Mouse (Mus musculus) MEL (cell line): Measurements from ENCODE around the gene Tbc1d14. TPM values are rescaled to one million over a fixed set of nuclear protein-coding genes. Genes with fewer than 3 reads are reported as not detected.

Source experiments
- DNase-seq: peaks from one replicate; pipeline ENCODE4 v3.0.0; 2011; ENCODE audit warnings: low read depth, low spot score
- H3K27ac ChIP-seq: 2 replicates; pipeline ENCODE4 v1.5.1; 2012; ENCODE audit warnings: low read depth, mild to moderate bottlenecking, control low read depth, low read length, moderate library complexity; ENCODE audit not compliant: control insufficient read depth
- H3K27me3 ChIP-seq, 2 experiments: fragments of 150-350 bp in 1 of 2; sonication (generic) in 1 of 2; 2 replicates each; pipeline ENCODE4 v1.6.1; 2012; ENCODE audit warnings: low read length in 2 of 2, mild to moderate bottlenecking in 2 of 2, improper control_type of control experiment in 1 of 2, moderate library complexity in 1 of 2; ENCODE audit not compliant: insufficient read depth in 2 of 2, control insufficient read depth in 1 of 2
- H3K36me3 ChIP-seq, 2 experiments: 2 replicates each; pipeline ENCODE4 v1.6.1; 2012 to 2014; ENCODE audit warnings: low read length in 2 of 2, improper control_type of control experiment in 1 of 2, inconsistent platforms in 1 of 2, mild to moderate bottlenecking in 1 of 2; ENCODE audit not compliant: insufficient read depth in 2 of 2, control insufficient read depth in 1 of 2
- H3K4me1 ChIP-seq, 2 experiments: fragments of 150-350 bp in 1 of 2; sonication (generic) in 1 of 2; 2 replicates each; pipeline ENCODE4 v1.6.1; 2012; ENCODE audit warnings: low read length in 2 of 2, improper control_type of control experiment in 1 of 2, mild to moderate bottlenecking in 1 of 2; ENCODE audit not compliant: insufficient read depth in 2 of 2, control insufficient read depth in 1 of 2
- H3K4me3 ChIP-seq, 2 experiments: fragments of 150-350 bp in 1 of 2; sonication (generic) in 1 of 2; 2 replicates each; pipeline ENCODE4 v1.5.1; 2012; ENCODE audit warnings: low read depth in 2 of 2, low read length in 2 of 2, mild to moderate bottlenecking in 2 of 2, moderate library complexity in 2 of 2, control low read depth in 1 of 2, improper control_type of control experiment in 1 of 2; ENCODE audit not compliant: control insufficient read depth in 1 of 2, insufficient read depth in 1 of 2
- H3K79me2 ChIP-seq: 2 replicates; pipeline ENCODE4 v1.6.1; 2012; ENCODE audit warnings: mild to moderate bottlenecking, low read length, moderate library complexity; ENCODE audit not compliant: control insufficient read depth, poor library complexity, insufficient read depth
- H3K9ac ChIP-seq: 2 replicates; pipeline ENCODE4 v1.6.1; 2012; ENCODE audit warnings: low read depth, mild to moderate bottlenecking, control low read depth, low read length, moderate library complexity; ENCODE audit not compliant: control insufficient read depth, poor library complexity, severe bottlenecking
- H3K9me3 ChIP-seq: fragments of 150-350 bp; sonication (generic); replicated peaks from 2 replicates; pipeline ENCODE4 v1.6.1; 2012; ENCODE audit warnings: mild to moderate bottlenecking, low read length, improper control_type of control experiment, moderate library complexity; ENCODE audit not compliant: insufficient read depth
- BHLHE40 ChIP-seq: IDR thresholded peaks from 2 replicates; pipeline ENCODE4 v1.6.1; 2012; ENCODE audit warnings: low read depth, mild to moderate bottlenecking, inconsistent platforms, low read length, improper control_type of control experiment, borderline replicate concordance
- CHD1 ChIP-seq: IDR thresholded peaks from 2 replicates; pipeline ENCODE4 v1.6.1; 2012; ENCODE audit warnings: low read depth, mild to moderate bottlenecking, inconsistent platforms, low read length, improper control_type of control experiment
- CHD2 ChIP-seq: IDR thresholded peaks from 2 replicates; pipeline ENCODE4 v1.6.1; 2011; ENCODE audit warnings: low read length, improper control_type of control experiment
- CTCF ChIP-seq, 3 experiments: IDR thresholded peaks in 2 of 3; conservative IDR thresholded peaks in 1 of 3; 2 replicates each; pipeline ENCODE4 v1.5.1; 2011 to 2012; ENCODE audit warnings: low read length in 3 of 3, low read depth in 2 of 3, mild to moderate bottlenecking in 2 of 3, improper control_type of control experiment in 1 of 3, inconsistent platforms in 1 of 3, mixed read lengths in 1 of 3, moderate library complexity in 1 of 3; ENCODE audit not compliant: control insufficient read depth in 1 of 3, insufficient read depth in 1 of 3, poor library complexity in 1 of 3, severe bottlenecking in 1 of 3
- ELF1 ChIP-seq: IDR thresholded peaks from 2 replicates; pipeline ENCODE4 v1.6.1; 2014; ENCODE audit warnings: low read depth, mild to moderate bottlenecking, inconsistent platforms, low read length, improper control_type of control experiment, moderate library complexity
- EP300 ChIP-seq, 2 experiments: IDR thresholded peaks; 2 replicates each; pipeline ENCODE4 v1.6.1; 2011; ENCODE audit warnings: improper control_type of control experiment in 2 of 2, low read length in 2 of 2, low read depth in 1 of 2, mild to moderate bottlenecking in 1 of 2
- ETS1 ChIP-seq: IDR thresholded peaks from 2 replicates; pipeline ENCODE4 v1.6.1; 2012; ENCODE audit warnings: low read depth, mild to moderate bottlenecking, inconsistent platforms, low read length, improper control_type of control experiment, moderate library complexity
- GABPA ChIP-seq: IDR thresholded peaks from 2 replicates; pipeline ENCODE4 v1.6.1; 2012; ENCODE audit warnings: low read depth, mild to moderate bottlenecking, inconsistent platforms, low read length, improper control_type of control experiment, moderate library complexity
- GATA1 ChIP-seq: IDR thresholded peaks from 2 replicates; pipeline ENCODE4 v1.6.1; 2011; ENCODE audit warnings: low read depth, low read length, improper control_type of control experiment
- HCFC1 ChIP-seq: IDR thresholded peaks from 2 replicates; pipeline ENCODE4 v1.6.1; 2012; ENCODE audit warnings: low read depth, mild to moderate bottlenecking, inconsistent platforms, low read length, improper control_type of control experiment, moderate library complexity
- JUND ChIP-seq: IDR thresholded peaks from 2 replicates; pipeline ENCODE4 v1.6.1; 2011; ENCODE audit warnings: low read depth, mild to moderate bottlenecking, improper control_type of control experiment, low read length
- KAT2A ChIP-seq: conservative IDR thresholded peaks from 2 replicates; pipeline ENCODE4 v1.6.1; 2012; ENCODE audit warnings: low read depth, low read length, improper control_type of control experiment, inconsistent platforms
- MAFK ChIP-seq: IDR thresholded peaks from 2 replicates; pipeline ENCODE4 v1.6.1; 2011; ENCODE audit warnings: low read depth, mild to moderate bottlenecking, low read length, improper control_type of control experiment, borderline replicate concordance
- MAX ChIP-seq: IDR thresholded peaks from 2 replicates; pipeline ENCODE4 v1.6.1; 2011; ENCODE audit warnings: low read length, improper control_type of control experiment
- MAZ ChIP-seq: IDR thresholded peaks from 2 replicates; pipeline ENCODE4 v1.6.1; 2012; ENCODE audit warnings: low read depth, mild to moderate bottlenecking, inconsistent platforms, low read length, improper control_type of control experiment
- MEF2A ChIP-seq: IDR thresholded peaks from 2 replicates; pipeline ENCODE4 v1.6.1; 2014; ENCODE audit warnings: low read depth, mild to moderate bottlenecking, inconsistent platforms, low read length, improper control_type of control experiment; ENCODE audit not compliant: poor library complexity, insufficient replicate concordance, severe bottlenecking; ENCODE audit errors: extremely low read depth
- MXI1 ChIP-seq: IDR thresholded peaks from 2 replicates; pipeline ENCODE4 v1.6.1; 2011; ENCODE audit warnings: mild to moderate bottlenecking, low read depth, low read length, improper control_type of control experiment
- MYB ChIP-seq: IDR thresholded peaks from 2 replicates; pipeline ENCODE4 v1.6.1; 2011; ENCODE audit warnings: mild to moderate bottlenecking, low read depth, low read length, improper control_type of control experiment
- MYC ChIP-seq: IDR thresholded peaks from 2 replicates; pipeline ENCODE4 v1.6.1; 2011; ENCODE audit warnings: low read depth, mild to moderate bottlenecking, low read length, improper control_type of control experiment, moderate library complexity
- NELFE ChIP-seq: IDR thresholded peaks from 2 replicates; pipeline ENCODE4 v1.6.1; 2011; ENCODE audit warnings: low read depth, low read length, improper control_type of control experiment
- NRF1 ChIP-seq: IDR thresholded peaks from 2 replicates; pipeline ENCODE4 v1.6.1; 2014; ENCODE audit warnings: low read depth, mild to moderate bottlenecking, inconsistent platforms, low read length, improper control_type of control experiment, moderate library complexity; ENCODE audit not compliant: poor library complexity, insufficient read depth, severe bottlenecking
- POLR2A ChIP-seq, 2 experiments: IDR thresholded peaks; 2 replicates each; pipeline ENCODE4 v1.6.1; 2011 to 2012; ENCODE audit warnings: low read length in 2 of 2, mild to moderate bottlenecking in 2 of 2, control low read depth in 1 of 2, improper control_type of control experiment in 1 of 2, low read depth in 1 of 2, moderate library complexity in 1 of 2; ENCODE audit not compliant: control insufficient read depth in 1 of 2, insufficient read depth in 1 of 2, poor library complexity in 1 of 2
- POLR2AphosphoS2 ChIP-seq: IDR thresholded peaks from 2 replicates; pipeline ENCODE4 v1.6.1; 2011; ENCODE audit warnings: low read length, improper control_type of control experiment
- POLR2AphosphoS5 ChIP-seq: IDR thresholded peaks from 2 replicates; pipeline ENCODE4 v1.6.1; 2012; ENCODE audit warnings: low read depth, borderline replicate concordance, mild to moderate bottlenecking, inconsistent platforms, low read length, moderate library complexity, mixed read lengths
- RAD21 ChIP-seq: IDR thresholded peaks from 2 replicates; pipeline ENCODE4 v1.6.1; 2011; ENCODE audit warnings: mild to moderate bottlenecking, low read depth, low read length, improper control_type of control experiment
- RCOR1 ChIP-seq: IDR thresholded peaks from 2 replicates; pipeline ENCODE4 v1.6.1; 2012; ENCODE audit warnings: low read depth, mild to moderate bottlenecking, inconsistent platforms, low read length, improper control_type of control experiment
- SIN3A ChIP-seq: IDR thresholded peaks from 2 replicates; pipeline ENCODE4 v1.6.1; 2012; ENCODE audit warnings: low read length, improper control_type of control experiment, inconsistent platforms
- SMC3 ChIP-seq: IDR thresholded peaks from 2 replicates; pipeline ENCODE4 v1.6.1; 2011; ENCODE audit warnings: low read depth, low read length, improper control_type of control experiment
- TAL1 ChIP-seq: IDR thresholded peaks from 2 replicates; pipeline ENCODE4 v1.6.1; 2012; ENCODE audit warnings: mild to moderate bottlenecking, inconsistent platforms, low read length, moderate library complexity, mixed read lengths
- TCF12 ChIP-seq: IDR thresholded peaks from 2 replicates; pipeline ENCODE4 v1.6.1; 2014; ENCODE audit warnings: low read depth, mild to moderate bottlenecking, inconsistent platforms, low read length, improper control_type of control experiment, moderate library complexity
- UBTF ChIP-seq: IDR thresholded peaks from 2 replicates; pipeline ENCODE4 v1.6.1; 2012; ENCODE audit warnings: low read depth, mild to moderate bottlenecking, inconsistent platforms, low read length, improper control_type of control experiment, moderate library complexity, borderline replicate concordance; ENCODE audit not compliant: insufficient read depth
- USF1 ChIP-seq: IDR thresholded peaks from 2 replicates; pipeline ENCODE4 v1.6.1; 2014; ENCODE audit warnings: low read depth, mild to moderate bottlenecking, inconsistent platforms, low read length, improper control_type of control experiment, moderate library complexity
- USF2 ChIP-seq, 2 experiments: IDR thresholded peaks; 2 replicates each; pipeline ENCODE4 v1.6.1; 2011 to 2012; ENCODE audit warnings: improper control_type of control experiment in 2 of 2, low read length in 2 of 2, borderline replicate concordance in 1 of 2, inconsistent platforms in 1 of 2, low read depth in 1 of 2, mild to moderate bottlenecking in 1 of 2; ENCODE audit not compliant: insufficient read depth in 1 of 2
- ZC3H11A ChIP-seq: IDR thresholded peaks from 2 replicates; pipeline ENCODE4 v1.6.1; 2012; ENCODE audit warnings: low read depth, mild to moderate bottlenecking, inconsistent platforms, low read length, improper control_type of control experiment
- ZKSCAN1 ChIP-seq: IDR thresholded peaks from 2 replicates; pipeline ENCODE4 v1.6.1; 2012; ENCODE audit warnings: low read depth, mild to moderate bottlenecking, inconsistent platforms, low read length, improper control_type of control experiment, moderate library complexity
- ZMIZ1 ChIP-seq: IDR thresholded peaks from 2 replicates; pipeline ENCODE4 v1.6.1; 2012; ENCODE audit warnings: low read depth, mild to moderate bottlenecking, inconsistent platforms, low read length, improper control_type of control experiment, moderate library complexity
- ZNF384 ChIP-seq: IDR thresholded peaks from 2 replicates; pipeline ENCODE4 v1.6.1; 2012; ENCODE audit warnings: low read depth, mild to moderate bottlenecking, inconsistent platforms, low read length, improper control_type of control experiment
- polyA plus RNA-seq, 2 experiments: library from polyadenylated mRNA; stranded (reverse) in 1 of 2; unstranded in 1 of 2; fragments of >175 nt in 1 of 2; fragments of >200 nt in 1 of 2; gene quantifications; 2 replicates each; pipeline versions ENCODE4 v1.2.1 to v1.2.4; 2012; ENCODE audit warnings: low replicate concordance in 2 of 2, low read depth in 1 of 2; ENCODE audit not compliant: insufficient read length in 2 of 2, insufficient read depth in 1 of 2, missing spikeins in 1 of 2
- total RNA-seq: library from RNA; depleted of rRNA; stranded (reverse); fragments of 300-350 nt; gene quantifications from 2 replicates; pipeline ENCODE4 v1.2.3, GENCODE M21; 2012

The Tbc1d14 gene
- total and polyA plus RNA-seq, 3 experiments, result 7.3 to 35.6 TPM; not detected in 1

DNA sequence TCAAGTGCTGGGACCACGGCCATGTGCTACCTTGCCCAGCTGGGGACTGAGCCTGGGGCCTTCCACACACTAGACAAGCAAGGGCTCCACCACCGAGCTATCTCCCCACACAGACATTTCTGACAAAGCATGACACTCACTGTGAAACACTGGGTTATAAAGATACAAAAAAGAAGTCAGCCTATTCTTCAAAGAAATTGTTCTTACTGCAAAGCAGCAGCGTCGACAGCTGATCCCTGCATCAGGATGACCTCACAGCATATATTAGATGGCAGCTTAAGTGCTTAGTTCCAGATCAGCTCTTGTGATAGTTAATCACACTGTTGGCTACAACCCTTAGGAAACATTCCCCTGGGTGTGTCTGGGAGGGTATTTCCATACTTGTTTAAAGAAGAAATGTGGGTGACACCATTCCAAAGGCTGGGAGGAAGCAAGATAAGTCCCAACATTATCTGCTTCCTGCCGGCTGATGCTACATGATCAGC, 69.8 kb downstream of the Tbc1d14 start:
- peak; percentile 81 for DNase-seq
- Histone ChIP-seq H3K79me2 (no peaks in the 10 kb centered on the region), H3K9ac (peak overlapping the region; percentile 16; the same call in 1 of the 2 replicates), H3K27me3 (no peaks in the 10 kb centered on the region), H3K36me3 (peaks cover 3 to 21% of the 10 kb centered on the region in 2 experiments), H3K27ac (peak overlapping the region; percentile 81), H3K4me3 (no peak overlapping the region), H3K9me3 (no peaks in the 10 kb centered on the region), H3K4me1 (peaks cover 12 to 23% of the 10 kb centered on the region in 2 experiments)
- TF ChIP-seq ZNF384, result no peak
- TF ChIP-seq TAL1, result peak; percentile 63
- TF ChIP-seq CHD2, result no peak
- no peak for TF ChIP-seq CHD1
- TF ChIP-seq CTCF (IDR thresholded peaks at IDR 0.05 in 2 of 3, conservative IDR thresholded peaks at IDR 0.05 in 1 of 3; ENCODE audit: control insufficient read depth in 1 of 3, insufficient read depth in 1 of 3, low read depth in 2 of 3, low read length in 3 of 3, poor library complexity in 1 of 3, severe bottlenecking in 1 of 3), result no peak
- no peak for TF ChIP-seq MEF2A
- TF ChIP-seq MAZ, result no peak
- TF ChIP-seq NRF1, result no peak
- no peak for TF ChIP-seq ZKSCAN1
- no peak for TF ChIP-seq USF1
- TF ChIP-seq BHLHE40, result 0 out of 2 replicates have a peak, but pooled peaks have one; percentile 8
- TF ChIP-seq SIN3A, result no peak
- TF ChIP-seq USF2 (IDR thresholded peaks at IDR 0.05; ENCODE audit: borderline replicate concordance in 1 of 2, insufficient read depth in 1 of 2, low read depth in 1 of 2, low read length in 2 of 2), result no peak
- peak; percentile 61; the same call in 1 of the 2 replicates for TF ChIP-seq GATA1
- no peak for TF ChIP-seq KAT2A
- no peak for TF ChIP-seq POLR2A (IDR thresholded peaks at IDR 0.05; ENCODE audit: control insufficient read depth in 1 of 2, insufficient read depth in 1 of 2, low read depth in 1 of 2, low read length in 2 of 2, poor library complexity in 1 of 2)
- no peak for TF ChIP-seq ELF1
- no peak for TF ChIP-seq POLR2AphosphoS2
- no peak for TF ChIP-seq TCF12
- TF ChIP-seq NELFE, result no peak
- no peak for TF ChIP-seq GABPA
- no peak for TF ChIP-seq SMC3
- no peak for TF ChIP-seq MYB
- no peak for TF ChIP-seq ZMIZ1
- peak; percentile 14 to 58; a peak in 3 of 4 replicates for TF ChIP-seq EP300 (IDR thresholded peaks at IDR 0.05; ENCODE audit: low read depth in 1 of 2, low read length in 2 of 2)
- peak; percentile 84 for TF ChIP-seq MXI1
- no peak; the same call in 1 of the 2 replicates for TF ChIP-seq MYC
- 0 out of 2 replicates have a peak, but pooled peaks have one; percentile 26 for TF ChIP-seq JUND
- no peak for TF ChIP-seq MAFK
- peak; percentile 73 for TF ChIP-seq ETS1
- TF ChIP-seq POLR2AphosphoS5, result no peak
- TF ChIP-seq ZC3H11A, result no peak
- TF ChIP-seq RCOR1, result 0 out of 2 replicates have a peak, but pooled peaks have one; percentile 45
- no peak for TF ChIP-seq UBTF
- TF ChIP-seq HCFC1, result no peak; the same call in 1 of the 2 replicates
- TF ChIP-seq RAD21, result no peak
- TF ChIP-seq MAX, result peak; percentile 59
